Mouse (Mus musculus): Measurements from ENCODE around the gene Cwf19l1. TPM values are rescaled to one million over a fixed set of nuclear protein-coding genes. Genes with fewer than 3 reads are reported as not detected.

Cwf19l1 gene
- polyA plus RNA-seq, 1 experiment from 2014 or later = 42.1 TPM

GRCm38 (mm10) chr19:44074986-44075385, 60.7 kb downstream of the Cwf19l1 start:
- H3K27ac ChIP-seq = no peak overlapping the region
- H3K4me2 ChIP-seq (replicated peaks) = no peak overlapping the region
- H3K27me3 ChIP-seq = no peaks in the 10 kb centered on the region
- no peaks in the 10 kb centered on the region for H3K9me3 ChIP-seq
- no peaks in the 10 kb centered on the region for H3K4me1 ChIP-seq
- peaks cover 41% of the 10 kb centered on the region for H3K36me3 ChIP-seq
- WGBS = 79% methylated on average over 11 of the region's 11 CpGs
- no peak for ATAC-seq (ENCODE audit: insufficient number of reproducible peaks, insufficient read depth, low FRiP score, low TSS enrichment)
- no peak overlapping the region for H3K4me3 ChIP-seq
- H3K9ac ChIP-seq = no peak overlapping the region

GRCm38 (mm10) chr19:44071166-44071565, 64.5 kb downstream of the Cwf19l1 start:
- Histone ChIP-seq H3K4me3 (no peak overlapping the region), H3K9me3 (no peaks in the 10 kb centered on the region), H3K36me3 (peaks cover 16% of the 10 kb centered on the region), H3K27me3 (no peaks in the 10 kb centered on the region), H3K4me2 (replicated peaks) (no peak overlapping the region), H3K9ac (no peak overlapping the region), H3K27ac (no peak overlapping the region), H3K4me1 (peaks cover 7% of the 10 kb centered on the region; the same call in 1 of the 2 replicates)
- 67% methylated on average over 5 of the region's 5 CpGs for WGBS
- no peak for ATAC-seq (ENCODE audit: insufficient number of reproducible peaks, insufficient read depth, low FRiP score, low TSS enrichment)

- ATAC-seq (ENCODE audit: insufficient number of reproducible peaks, insufficient read depth, low FRiP score, low TSS enrichment) = no peak
- H3K4me1 ChIP-seq = peaks cover 7% of the 10 kb centered on the region; the same call in 1 of the 2 replicates
- WGBS = 6% methylated on average over 4 of the region's 4 CpGs
- no peaks in the 10 kb centered on the region for H3K27me3 ChIP-seq
- H3K4me2 ChIP-seq (replicated peaks) = peak overlapping the region; percentile 82
- H3K9me3 ChIP-seq = no peaks in the 10 kb centered on the region
- peak overlapping the region; percentile 61 for H3K4me3 ChIP-seq
- peak overlapping the region; percentile 33; the same call in 1 of the 2 replicates for H3K27ac ChIP-seq
- H3K36me3 ChIP-seq = peaks cover 4% of the 10 kb centered on the region
- H3K9ac ChIP-seq = peak overlapping the region; percentile 79
Observed at GRCm38 (mm10) chr19:44069914-44070232, 65.8 kb downstream of the Cwf19l1 start.

- Histone ChIP-seq H3K4me3 (peak within 1 kb of the TSS; percentile 61), H3K9me3 (no peaks in the 10 kb centered on the region), H3K27me3 (no peaks in the 10 kb centered on the region), H3K4me2 (replicated peaks) (peak within 1 kb of the TSS; percentile 82), H3K36me3 (peaks cover 3% of the 10 kb centered on the region), H3K27ac (peak within 1 kb of the TSS; percentile 33; the same call in 1 of the 2 replicates), H3K9ac (peak within 1 kb of the TSS; percentile 79), H3K4me1 (peaks cover 7% of the 10 kb centered on the region; the same call in 1 of the 2 replicates)
- under 1% methylated on average over 75 of the region's 75 CpGs for WGBS
- peak; percentile 89 for ATAC-seq (ENCODE audit: insufficient number of reproducible peaks, insufficient read depth, low FRiP score, low TSS enrichment)
Observed at GRCm38 (mm10) chr19:44069121-44069913, 66.4 kb downstream of the Cwf19l1 start, which contains the start of gene Erlin1. Erlin1 (minus strand) TSS chr19:44069785.

- peak overlapping the region; percentile 61; the same call in 1 of the 2 replicates for H3K4me3 ChIP-seq
- 77% methylated on average over 4 of the region's 4 CpGs for WGBS
- H3K9ac ChIP-seq = no peak overlapping the region
- no peak overlapping the region for H3K27ac ChIP-seq
- no peak for ATAC-seq (ENCODE audit: insufficient number of reproducible peaks, insufficient read depth, low FRiP score, low TSS enrichment)
- H3K9me3 ChIP-seq = no peaks in the 10 kb centered on the region
- H3K4me2 ChIP-seq (replicated peaks) = peak overlapping the region; percentile 82; the same call in 1 of the 2 replicates
- H3K4me1 ChIP-seq = peaks cover 7% of the 10 kb centered on the region; the same call in 1 of the 2 replicates
- H3K27me3 ChIP-seq = no peaks in the 10 kb centered on the region
- peaks cover 3% of the 10 kb centered on the region for H3K36me3 ChIP-seq
Observed at GRCm38 (mm10) chr19:44068232-44068631, 67.4 kb downstream of the Cwf19l1 start.

GRCm38 (mm10) chr19:44067323-44068049, 68.2 kb downstream of the Cwf19l1 start:
- no peak for ATAC-seq (ENCODE audit: insufficient number of reproducible peaks, insufficient read depth, low FRiP score, low TSS enrichment)

GRCm38 (mm10) chr19:44064734-44065133, 70.9 kb downstream of the Cwf19l1 start:
- Histone ChIP-seq H3K27ac (no peak overlapping the region), H3K27me3 (no peaks in the 10 kb centered on the region), H3K36me3 (0 out of 2 replicates have a peak, but pooled peaks cover 10% of the 10 kb centered on the region), H3K4me2 (replicated peaks) (no peak overlapping the region), H3K4me3 (no peak overlapping the region), H3K9me3 (no peaks in the 10 kb centered on the region), H3K4me1 (peaks cover 7% of the 10 kb centered on the region; the same call in 1 of the 2 replicates), H3K9ac (no peak overlapping the region)
- ATAC-seq (ENCODE audit: insufficient number of reproducible peaks, insufficient read depth, low FRiP score, low TSS enrichment) = no peak
- WGBS = 99% methylated on average over 2 of the region's 2 CpGs

More at GRCm38 (mm10) chr19:44067323-44068049, 68.2 kb downstream of the Cwf19l1 start:
- H3K27me3 ChIP-seq = no peaks in the 10 kb centered on the region
- WGBS = 73% methylated on average over 9 of the region's 9 CpGs
- no peak overlapping the region for H3K4me3 ChIP-seq
- no peak overlapping the region for H3K4me2 ChIP-seq (replicated peaks)
- H3K27ac ChIP-seq = no peak overlapping the region
- peaks cover 7% of the 10 kb centered on the region; the same call in 1 of the 2 replicates for H3K4me1 ChIP-seq
- no peaks in the 10 kb centered on the region for H3K36me3 ChIP-seq
- no peak overlapping the region for H3K9ac ChIP-seq
- no peaks in the 10 kb centered on the region for H3K9me3 ChIP-seq

GRCm38 (mm10) chr19:44063773-44064172, 71.9 kb downstream of the Cwf19l1 start:
- H3K9me3 ChIP-seq = no peaks in the 10 kb centered on the region
- ATAC-seq (ENCODE audit: insufficient number of reproducible peaks, insufficient read depth, low FRiP score, low TSS enrichment) = no peak
- H3K9ac ChIP-seq = no peak overlapping the region
- H3K27ac ChIP-seq = no peak overlapping the region
- WGBS = 84% methylated on average over 7 of the region's 7 CpGs
- H3K4me1 ChIP-seq = peaks cover 7% of the 10 kb centered on the region; the same call in 1 of the 2 replicates
- no peak overlapping the region for H3K4me2 ChIP-seq (replicated peaks)
- 0 out of 2 replicates have a peak, but pooled peaks cover 17% of the 10 kb centered on the region for H3K36me3 ChIP-seq
- H3K27me3 ChIP-seq = no peaks in the 10 kb centered on the region
- no peak overlapping the region for H3K4me3 ChIP-seq

- no peaks in the 10 kb centered on the region for H3K9me3 ChIP-seq
- peaks cover 32% of the 10 kb centered on the region; the same call in 1 of the 2 replicates for H3K36me3 ChIP-seq
- H3K4me3 ChIP-seq = no peak overlapping the region
- no peak overlapping the region for H3K9ac ChIP-seq
- no peaks in the 10 kb centered on the region for H3K27me3 ChIP-seq
- H3K4me2 ChIP-seq (replicated peaks) = no peak overlapping the region
- 89% methylated on average over 3 of the region's 3 CpGs for WGBS
- no peak overlapping the region for H3K27ac ChIP-seq
- ATAC-seq (ENCODE audit: insufficient number of reproducible peaks, insufficient read depth, low FRiP score, low TSS enrichment) = no peak
- H3K4me1 ChIP-seq = no peaks in the 10 kb centered on the region
Observed at GRCm38 (mm10) chr19:44060226-44060625, 75.5 kb downstream of the Cwf19l1 start.

Measured in embryonic facial prominence, embryonic 12.5 days (tissue).